Mouse (Mus musculus) adrenal gland, postnatal 14 days (tissue): ENCODE data around the gene Rtn4rl2. TPM values are rescaled to one million over a fixed set of nuclear protein-coding genes. Genes with fewer than 3 reads are reported as not detected.

ENCODE experiments used
- DNase-seq: peaks from one replicate; pipeline ENCODE4 v3.0.0; 2021; ENCODE audit warnings: mixed read lengths
- total RNA-seq: library from RNA; stranded (reverse); gene quantifications from 2 replicates; pipeline ENCODE4 v1.2.3, GENCODE M21; 2021

Gene Rtn4rl2
- total RNA-seq, 1 experiment from 2014 or later, result 1.6 TPM

- no peak for DNase-seq
These were observed 35.9 kb downstream of the Rtn4rl2 start for GRCm38 (mm10) chr2:84850407-84851129.

- DNase-seq, result no peak
These were observed 41.3 kb downstream of the Rtn4rl2 start for GRCm38 (mm10) chr2:84845226-84845625.

GRCm38 (mm10) chr2:84843654-84844053, 42.9 kb downstream of the Rtn4rl2 start:
- DNase-seq, result no peak

- no peak for DNase-seq
These were observed 44.6 kb downstream of the Rtn4rl2 start for GRCm38 (mm10) chr2:84841905-84842304.

GRCm38 (mm10) chr2:84840748-84841563, 45.6 kb downstream of the Rtn4rl2 start:
- DNase-seq, result no peak

GRCm38 (mm10) chr2:84840016-84840747, 46.3 kb downstream of the Rtn4rl2 start:
- DNase-seq, result peak; percentile 72

GRCm38 (mm10) chr2:84838993-84839980, 47.2 kb downstream of the Rtn4rl2 start:
- peak; percentile 30 for DNase-seq

GRCm38 (mm10) chr2:84838593-84838949, 47.9 kb downstream of the Rtn4rl2 start, which contains the start of gene Slc43a1:
Gene Slc43a1 (plus strand): TSS chr2:84838850.
- DNase-seq, result no peak

- no peak for DNase-seq
These were observed 48.5 kb downstream of the Rtn4rl2 start for GRCm38 (mm10) chr2:84837817-84838592.

- no peak for DNase-seq
These were observed 49.4 kb downstream of the Rtn4rl2 start for GRCm38 (mm10) chr2:84837107-84837506.

GRCm38 (mm10) chr2:84831666-84832391, 54.7 kb downstream of the Rtn4rl2 start:
- peak; percentile 91 for DNase-seq

GRCm38 (mm10) chr2:84827283-84827920, 59.1 kb downstream of the Rtn4rl2 start:
- peak; percentile 59 for DNase-seq

- DNase-seq, result peak; percentile 90
These were observed 59.8 kb downstream of the Rtn4rl2 start, which contains the start of gene Timm10 for GRCm38 (mm10) chr2:84826488-84827282. Gene Timm10 (plus strand): TSS chr2:84826997.

- DNase-seq, result no peak
These were observed 63.3 kb downstream of the Rtn4rl2 start for GRCm38 (mm10) chr2:84823237-84823636.

GRCm38 (mm10) chr2:84822552-84822951, 64.0 kb downstream of the Rtn4rl2 start, which contains the start of gene Smtnl1:
Gene Smtnl1 (minus strand): TSS chr2:84822652.
- no peak for DNase-seq
